Comparison of ENCODE assay signal across 11 mouse cellular contexts in the genomic region with DNA sequence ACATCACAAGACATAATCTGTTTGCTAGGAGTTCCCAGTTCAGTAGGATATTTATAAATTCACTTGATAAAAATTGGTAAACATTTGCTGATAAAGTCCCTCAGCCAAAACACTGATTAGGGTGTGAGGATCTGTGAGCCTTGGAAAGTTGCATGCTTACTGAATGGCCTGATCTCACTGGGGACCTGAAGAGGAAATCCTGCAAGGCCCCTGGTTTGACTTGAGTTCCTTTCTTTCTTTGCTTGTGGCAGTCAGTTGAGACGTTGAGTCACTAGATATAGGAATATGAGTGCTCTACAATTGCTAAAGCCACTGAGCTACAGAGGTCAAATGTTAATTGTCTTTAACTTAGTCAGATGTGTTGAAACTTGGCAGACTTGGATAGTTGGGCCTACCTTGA. TPM values are rescaled to one million over a fixed set of nuclear protein-coding genes. Genes with fewer than 3 reads are reported as not detected.
DNase-seq lines count a peak whose midpoint lies in the region; ATAC-seq and TF ChIP-seq lines count a peak whose summit lies in the region.
"Had no signal": no experiment of that assay in that cellular context is flagged by ENCODE, and none has a peak within 500 bp of the region (broad histone marks: within the 10 kb centered on the region; RNA-seq: fewer than 3 reads in every experiment).

No protein-coding gene starts in this region.

- no peaks in the 10 kb centered on the region for H3K36me3 ChIP-seq in embryonic facial prominence, embryonic 11.5 days (replicated peaks; ENCODE audit: control insufficient read depth, insufficient read depth, low read depth, low read length)
- H3K36me3 ChIP-seq in embryonic facial prominence, embryonic 10.5 days (replicated peaks): peaks cover 8% of the 10 kb centered on the region; the same call in 1 of the 2 replicates
- no peaks in the 10 kb centered on the region for H3K36me3 ChIP-seq in lung, embryonic 14.5 days (ENCODE audit: insufficient read depth)
- no peaks in the 10 kb centered on the region for H3K36me3 ChIP-seq in liver, embryonic 14.5 days (replicated peaks; ENCODE audit: control insufficient read depth, insufficient read depth, low read depth)
- H3K36me3 ChIP-seq: intestine, embryonic 15.5 days had no signal

- ATAC-seq in embryonic facial prominence, embryonic 11.5 days (replicated peaks; ENCODE audit: insufficient number of reproducible peaks, low FRiP score, low TSS enrichment, low read depth): no peak
- no peak for ATAC-seq in lung, embryonic 14.5 days (ENCODE audit: insufficient read depth)
- ATAC-seq in liver, embryonic 14.5 days (ENCODE audit: insufficient read depth): no peak
- ATAC-seq: intestine, embryonic 15.5 days; midbrain, embryonic 16.5 days had no signal

- TF ChIP-seq EP300 in liver, embryonic 14.5 days (IDR thresholded peaks at IDR 0.05; ENCODE audit: low read depth): no peak

- H3K9ac ChIP-seq in embryonic facial prominence, embryonic 11.5 days (replicated peaks; ENCODE audit: low read length): no peak overlapping the region
- H3K9ac ChIP-seq in lung, embryonic 14.5 days: no peak overlapping the region
- H3K9ac ChIP-seq in liver, embryonic 14.5 days (replicated peaks): no peak overlapping the region
- H3K9ac ChIP-seq: intestine, embryonic 15.5 days had no signal

- no peaks in the 10 kb centered on the region for H3K4me1 ChIP-seq in embryonic facial prominence, embryonic 11.5 days (ENCODE audit: control insufficient read depth, insufficient read depth, low read length)
- H3K4me1 ChIP-seq in embryonic facial prominence, embryonic 10.5 days: peaks cover 17% of the 10 kb centered on the region
- 0 out of 2 replicates have a peak, but pooled peaks cover 6% of the 10 kb centered on the region for H3K4me1 ChIP-seq in lung, embryonic 14.5 days (ENCODE audit: insufficient read depth)
- peaks cover 5 to 14% of the 10 kb centered on the region in 2 experiments for H3K4me1 ChIP-seq in liver, embryonic 14.5 days (replicated peaks; ENCODE audit: control insufficient read depth in 2 of 2, insufficient read depth in 2 of 2, low read length in 1 of 2)

- H3K4me2 ChIP-seq in embryonic facial prominence, embryonic 11.5 days (ENCODE audit: low read depth, low read length): peak overlapping the region; percentile 4; the same call in 1 of the 2 replicates
- peak overlapping the region; percentile 73 for H3K4me2 ChIP-seq in lung, embryonic 14.5 days
- H3K4me2 ChIP-seq in liver, embryonic 14.5 days (ENCODE audit: low read depth): peak overlapping the region; percentile 97

- H3K27me3 ChIP-seq in embryonic facial prominence, embryonic 11.5 days (ENCODE audit: control insufficient read depth, insufficient read depth, low read length): no peaks in the 10 kb centered on the region
- H3K27me3 ChIP-seq in embryonic facial prominence, embryonic 10.5 days (replicated peaks; ENCODE audit: low read depth, poor library complexity, severe bottlenecking): no peaks in the 10 kb centered on the region
- no peaks in the 10 kb centered on the region for H3K27me3 ChIP-seq in lung, embryonic 14.5 days (ENCODE audit: insufficient read depth, low read length)
- no peaks in the 10 kb centered on the region for H3K27me3 ChIP-seq in liver, embryonic 14.5 days (ENCODE audit: control insufficient read depth, insufficient read depth, low read length)
- H3K27me3 ChIP-seq: intestine, embryonic 15.5 days had no signal

- WGBS in embryonic facial prominence, embryonic 11.5 days: 33% methylated on average over 1 of the region's 1 CpGs
- WGBS in embryonic facial prominence, embryonic 10.5 days: 48% methylated on average over 1 of the region's 1 CpGs
- 27% methylated on average over 1 of the region's 1 CpGs for WGBS in lung, embryonic 14.5 days
- 14% methylated on average over 1 of the region's 1 CpGs for WGBS in liver, embryonic 14.5 days (ENCODE audit: insufficient replicate concordance)

- no peak for TF ChIP-seq CTCF in lung, embryonic 14.5 days (IDR thresholded peaks at IDR 0.05; ENCODE audit: low read depth)
- no peak for TF ChIP-seq CTCF in liver, embryonic 14.5 days (IDR thresholded peaks at IDR 0.05; ENCODE audit: low read depth)

- no peak for DNase-seq in embryonic facial prominence, embryonic 11.5 days (ENCODE audit: low spot score)
- DNase-seq in embryonic facial prominence, embryonic 10.5 days (ENCODE audit: low spot score): no peak
- DNase-seq in lung, embryonic 14.5 days: no peak
- no peak for DNase-seq in lung, adult 18-20 months
- DNase-seq in fat pad, adult 2 months (ENCODE audit: extremely low read depth, low read depth, low spot score): peak; percentile 46
- DNase-seq in liver, embryonic 14.5 days (ENCODE audit: low read depth in 3 of 3, low spot score in 3 of 3): no peak
- no peak for DNase-seq in cerebellum, postnatal 10 days
- DNase-seq in gastrocnemius, adult 8-10 months (ENCODE audit: low spot score in 2 of 2): no peak
- DNase-seq: B cell, adult 2 months had no signal

- no peaks in the 10 kb centered on the region for H3K9me3 ChIP-seq in embryonic facial prominence, embryonic 11.5 days (replicated peaks; ENCODE audit: control insufficient read depth, low read length)
- no peaks in the 10 kb centered on the region for H3K9me3 ChIP-seq in embryonic facial prominence, embryonic 10.5 days
- H3K9me3 ChIP-seq in lung, embryonic 14.5 days (ENCODE audit: low read depth, low read length): no peaks in the 10 kb centered on the region
- H3K9me3 ChIP-seq in liver, embryonic 14.5 days (ENCODE audit: control insufficient read depth, low read length): no peaks in the 10 kb centered on the region
- H3K9me3 ChIP-seq: intestine, embryonic 15.5 days had no signal

- H3K4me3 ChIP-seq in embryonic facial prominence, embryonic 11.5 days (ENCODE audit: low read depth, low read length): no peak overlapping the region
- H3K4me3 ChIP-seq in embryonic facial prominence, embryonic 10.5 days: no peak overlapping the region
- H3K4me3 ChIP-seq in lung, embryonic 14.5 days (ENCODE audit: low read depth, low read length): no peak overlapping the region
- no peak overlapping the region for H3K4me3 ChIP-seq in liver, embryonic 14.5 days (ENCODE audit: insufficient read depth in 1 of 2, low read depth in 2 of 2, low read length in 2 of 2)
- H3K4me3 ChIP-seq: intestine, embryonic 15.5 days had no signal

- no peak overlapping the region for H3K27ac ChIP-seq in embryonic facial prominence, embryonic 11.5 days (replicated peaks; ENCODE audit: low read depth, low read length)
- H3K27ac ChIP-seq in embryonic facial prominence, embryonic 10.5 days (replicated peaks): no peak overlapping the region
- no peak overlapping the region for H3K27ac ChIP-seq in lung, embryonic 14.5 days (ENCODE audit: low read depth)
- no peak overlapping the region for H3K27ac ChIP-seq in liver, embryonic 14.5 days
- H3K27ac ChIP-seq: intestine, embryonic 15.5 days had no signal

RNA-seq across cellular contexts. Expression of a gene that starts 1.8 kb away (rescaled TPM):
- polyA plus RNA-seq in embryonic facial prominence, embryonic 11.5 days (2014; fragmentation: Nextera tagmentation; extraction: Ambion mirVana): 110 and 114 TPM in 2 replicates
- polyA plus RNA-seq in embryonic facial prominence, embryonic 10.5 days (2016; fragmentation: Nextera tagmentation; extraction: Ambion mirVana): 84.6 and 91.9 TPM in 2 replicates
- polyA plus RNA-seq in lung, embryonic 14.5 days (2014; fragmentation: Nextera tagmentation; extraction: Ambion mirVana): 104 and 109 TPM in 2 replicates
- 13.9 and 20.8 TPM in 2 replicates for polyA plus RNA-seq in liver, embryonic 14.5 days (2012; rRNA removed)
- polyA plus RNA-seq in liver, embryonic 14.5 days (2014; fragmentation: Nextera tagmentation; extraction: Ambion mirVana): 36.5 and 37.4 TPM in 2 replicates
- 10 to 100 TPM; 38.6 to 42.3 (median 41.9) TPM for total RNA-seq in gastrocnemius, adult 8-10 months (2022)

RNA-seq across cellular contexts. Expression of a gene that starts 8.8 kb away (rescaled TPM):
- polyA plus RNA-seq in embryonic facial prominence, embryonic 11.5 days (2014; fragmentation: Nextera tagmentation; extraction: Ambion mirVana): 190 and 192 TPM in 2 replicates
- polyA plus RNA-seq in embryonic facial prominence, embryonic 10.5 days (2016; fragmentation: Nextera tagmentation; extraction: Ambion mirVana): 218 and 228 TPM in 2 replicates
- 93.7 and 102 TPM in 2 replicates for polyA plus RNA-seq in lung, embryonic 14.5 days (2014; fragmentation: Nextera tagmentation; extraction: Ambion mirVana)
- 27.0 and 36.6 TPM in 2 replicates for polyA plus RNA-seq in liver, embryonic 14.5 days (2012; rRNA removed)
- polyA plus RNA-seq in liver, embryonic 14.5 days (2014; fragmentation: Nextera tagmentation; extraction: Ambion mirVana): 45.2 and 48.2 TPM in 2 replicates
- 1 to 10 TPM; 1.9 to 3.3 (median 2.8) TPM for total RNA-seq in gastrocnemius, adult 8-10 months (2022)

RNA-seq across cellular contexts. Expression of a gene that starts 48.4 kb away (rescaled TPM):
- polyA plus RNA-seq in embryonic facial prominence, embryonic 11.5 days (2014; fragmentation: Nextera tagmentation; extraction: Ambion mirVana): 12.2 and 12.8 TPM in 2 replicates
- polyA plus RNA-seq in embryonic facial prominence, embryonic 10.5 days (2016; fragmentation: Nextera tagmentation; extraction: Ambion mirVana): 23.3 and 23.9 TPM in 2 replicates
- 13.1 and 15.1 TPM in 2 replicates for polyA plus RNA-seq in lung, embryonic 14.5 days (2014; fragmentation: Nextera tagmentation; extraction: Ambion mirVana)
- 9.7 and 10.4 TPM in 2 replicates for polyA plus RNA-seq in liver, embryonic 14.5 days (2012; rRNA removed)
- polyA plus RNA-seq in liver, embryonic 14.5 days (2014; fragmentation: Nextera tagmentation; extraction: Ambion mirVana): 5.1 and 5.2 TPM in 2 replicates
- 10 to 100 TPM; 11.7 to 15.1 (median 14.0) TPM for total RNA-seq in gastrocnemius, adult 8-10 months (2022)

Comparison
In these comparisons a context has a peak if more than half of its experiments do, and no peak if none do; other contexts are left out.
1. H3K4me2 ChIP-seq: peak in every context shown above with its lines; median percentile 97 in liver, embryonic 14.5 days; 73 in lung, embryonic 14.5 days; 4 in embryonic facial prominence, embryonic 11.5 days.